Mouse (Mus musculus) splenic B cell, adult 2 months (primary cell): ENCODE measurements around the gene Vrk3.
A peak's percentile ranks its signal among the peaks of the same experiment; 100 is the strongest.
"Not testable (repeated sequence)": the region's sequence is repeated elsewhere in the genome, so short reads cannot be mapped to it uniquely, and the experiment has no call there.

Experiments
- DNase-seq: peaks from one replicate; pipeline ENCODE4 v3.0.0-alpha.2; 2011; ENCODE audit warnings: low read depth, low spot score
- H3K27me3 ChIP-seq: 2 replicates; pipeline ENCODE4 v1.6.1; 2012; ENCODE audit warnings: mild to moderate bottlenecking, low read length, moderate library complexity, mixed read lengths; ENCODE audit not compliant: control insufficient read depth, poor library complexity, insufficient read depth, severe bottlenecking
- H3K36me3 ChIP-seq: 2 replicates; pipeline ENCODE4 v1.6.1; 2012; ENCODE audit warnings: mild to moderate bottlenecking, low read length, moderate library complexity, mixed read lengths; ENCODE audit not compliant: control insufficient read depth, poor library complexity, insufficient read depth, severe bottlenecking

Gene Vrk3

GRCm38 (mm10) chr7:44728082-44728975 lies 19.9 kb upstream of the Vrk3 start:
- Histone ChIP-seq H3K36me3 (no peaks in the 10 kb centered on the region), H3K27me3 (no peaks in the 10 kb centered on the region)
- no peak for DNase-seq

GRCm38 (mm10) chr7:44733723-44734122 lies 14.5 kb upstream of the Vrk3 start:
- no peaks in the 10 kb centered on the region for H3K27me3 ChIP-seq
- no peak for DNase-seq

GRCm38 (mm10) chr7:44741361-44741760 lies 6.9 kb upstream of the Vrk3 start:
- peak; percentile 40 for DNase-seq
- Histone ChIP-seq H3K36me3 (no peaks in the 10 kb centered on the region), H3K27me3 (no peaks in the 10 kb centered on the region)

More at GRCm38 (mm10) chr7:44733723-44734122, 14.5 kb upstream of the Vrk3 start:
- no peaks in the 10 kb centered on the region for H3K36me3 ChIP-seq

- Histone ChIP-seq H3K36me3 (no peaks in the 10 kb centered on the region), H3K27me3 (no peaks in the 10 kb centered on the region)
- no peak for DNase-seq
These were observed 3.9 kb upstream of the Vrk3 start for GRCm38 (mm10) chr7:44744270-44744669.

GRCm38 (mm10) chr7:44745076-44745475 lies 3.1 kb upstream of the Vrk3 start:
- DNase-seq = peak; percentile 86
- H3K27me3 ChIP-seq = no peaks in the 10 kb centered on the region
- H3K36me3 ChIP-seq = no peaks in the 10 kb centered on the region

GRCm38 (mm10) chr7:44747115-44747514 lies 1.1 kb upstream of the Vrk3 start:
- no peak for DNase-seq
- Histone ChIP-seq H3K27me3 (no peaks in the 10 kb centered on the region), H3K36me3 (no peaks in the 10 kb centered on the region)

GRCm38 (mm10) chr7:44750950-44751349 lies 2.7 kb downstream of the Vrk3 start, which contains the start of gene Zfp473:
TSS of gene Zfp473 (minus strand) at chr7:44751050.
- H3K27me3 ChIP-seq = not testable (repeated sequence)

GRCm38 (mm10) chr7:44757164-44757563 lies 9.0 kb downstream of the Vrk3 start:
- no peak for DNase-seq
- no peaks in the 10 kb centered on the region for H3K27me3 ChIP-seq
- peaks cover 7% of the 10 kb centered on the region for H3K36me3 ChIP-seq

More at GRCm38 (mm10) chr7:44750950-44751349, 2.7 kb downstream of the Vrk3 start, which contains the start of gene Zfp473:
- not testable (repeated sequence) for DNase-seq, H3K36me3 ChIP-seq

GRCm38 (mm10) chr7:44760366-44760765 lies 12.2 kb downstream of the Vrk3 start:
- DNase-seq = no peak
- H3K27me3 ChIP-seq = no peaks in the 10 kb centered on the region

GRCm38 (mm10) chr7:44768129-44768528 lies 19.9 kb downstream of the Vrk3 start:
- DNase-seq = no peak
- Histone ChIP-seq H3K36me3 (peaks cover 7% of the 10 kb centered on the region), H3K27me3 (no peaks in the 10 kb centered on the region)

More at GRCm38 (mm10) chr7:44760366-44760765, 12.2 kb downstream of the Vrk3 start:
- H3K36me3 ChIP-seq = peaks cover 7% of the 10 kb centered on the region

- H3K27me3 ChIP-seq = no peaks in the 10 kb centered on the region
- H3K36me3 ChIP-seq = peaks cover 7% of the 10 kb centered on the region
- peak; percentile 38 for DNase-seq
These were observed 21.9 kb downstream of the Vrk3 start for GRCm38 (mm10) chr7:44770046-44770578.

- peaks cover 9% of the 10 kb centered on the region for H3K36me3 ChIP-seq
- no peak for DNase-seq
- no peaks in the 10 kb centered on the region for H3K27me3 ChIP-seq
These were observed 24.5 kb downstream of the Vrk3 start for GRCm38 (mm10) chr7:44772591-44773204.

- no peaks in the 10 kb centered on the region for H3K27me3 ChIP-seq
- DNase-seq = no peak
- H3K36me3 ChIP-seq = peaks cover 4% of the 10 kb centered on the region
These were observed 28.8 kb downstream of the Vrk3 start for GRCm38 (mm10) chr7:44776849-44777498.

GRCm38 (mm10) chr7:44780101-44780500 lies 31.9 kb downstream of the Vrk3 start:
- no peak for DNase-seq
- peaks cover 2% of the 10 kb centered on the region; the same call in 1 of the 2 replicates for H3K36me3 ChIP-seq
- no peaks in the 10 kb centered on the region for H3K27me3 ChIP-seq
